Mouse (Mus musculus) midbrain, embryonic 11.5 days (tissue): ENCODE results near the gene Kcna5. TPM values are rescaled to one million over a fixed set of nuclear protein-coding genes. Genes with fewer than 3 reads are reported as not detected.

ENCODE experiments used
- ATAC-seq: fragments of 200-750 bp; cut with Nextera tagmentation; 2 replicates; pipeline ENCODE4 v1.8.0; 2017; ENCODE audit warnings: moderate TSS enrichment, moderate library complexity; ENCODE audit not compliant: low FRiP score
- DNase-seq: peaks from one replicate; pipeline ENCODE4 v3.0.0; 2015; ENCODE audit warnings: low spot score; ENCODE audit errors: missing footprints
- H3K27ac ChIP-seq: fragments of 300-500 bp; sonication (generic); 2 replicates; pipeline ENCODE4 v1.5.1; 2014; ENCODE audit warnings: low read depth, low read length
- H3K27me3 ChIP-seq: fragments of 300-500 bp; sonication (generic); 2 replicates; pipeline ENCODE4 v1.6.1; 2014; ENCODE audit warnings: mild to moderate bottlenecking, low read length, moderate library complexity, mixed read lengths; ENCODE audit not compliant: control insufficient read depth, insufficient read depth
- H3K36me3 ChIP-seq: fragments of 300-500 bp; sonication (generic); 2 replicates; pipeline ENCODE4 v1.6.1; 2014; ENCODE audit warnings: mild to moderate bottlenecking, low read length, moderate library complexity, mixed read lengths; ENCODE audit not compliant: control insufficient read depth, insufficient read depth
- H3K4me1 ChIP-seq: fragments of 300-500 bp; sonication (generic); 2 replicates; pipeline ENCODE4 v1.6.1; 2014; ENCODE audit warnings: low read length; ENCODE audit not compliant: control insufficient read depth, insufficient read depth
- H3K4me2 ChIP-seq: fragments of 300-500 bp; sonication (generic); 2 replicates; pipeline ENCODE4 v1.6.1; 2014; ENCODE audit warnings: mild to moderate bottlenecking, moderate library complexity
- H3K4me3 ChIP-seq: fragments of 300-500 bp; sonication (generic); 2 replicates; pipeline ENCODE4 v1.5.1; 2014; ENCODE audit warnings: low read depth, low read length
- H3K9ac ChIP-seq: fragments of 300-500 bp; sonication (generic); 2 replicates; pipeline ENCODE4 v1.6.1; 2014; ENCODE audit warnings: low read length
- H3K9me3 ChIP-seq: fragments of 300-500 bp; sonication (generic); 2 replicates; pipeline ENCODE4 v1.6.1; 2016; ENCODE audit warnings: low read length; ENCODE audit not compliant: control insufficient read depth
- WGBS: fragments of 180-500 bp; shearing (Covaris S2); extraction: QIAGEN DNeasy Blood & Tissue Kit; methylation state at CpG from one replicate; pipeline ENCODE4 v1.1.7; 2014; 5-methylcytosine and 5-hydroxymethylcytosine counted together
- polyA plus RNA-seq: library from polyadenylated mRNA; unstranded; fragments of >200 nt; fragmentation: Nextera tagmentation; extraction: Ambion mirVana; gene quantifications from 2 replicates; pipeline ENCODE4 v1.2.1, GENCODE M21; 2014

Kcna5 gene
- polyA plus RNA-seq, 1 experiment from 2014 or later, result 3.8 TPM

- ATAC-seq (peak; percentile 12; the same call in 1 of the 2 replicates), DNase-seq (no peak)
- no peak overlapping the region for H3K4me2 ChIP-seq
- no peak overlapping the region for H3K9ac ChIP-seq
- H3K4me1 ChIP-seq, result peaks cover 11% of the 10 kb centered on the region
- H3K27me3 ChIP-seq, result no peaks in the 10 kb centered on the region
- H3K27ac ChIP-seq, result no peak overlapping the region
- H3K9me3 ChIP-seq, result no peaks in the 10 kb centered on the region
- no peaks in the 10 kb centered on the region for H3K36me3 ChIP-seq
- WGBS, result 28% methylated on average over 6 of the region's 6 CpGs
- H3K4me3 ChIP-seq, result no peak overlapping the region
Measured at GRCm38 (mm10) chr6:126497173-126497839, 37.9 kb downstream of the Kcna5 start.

DNA sequence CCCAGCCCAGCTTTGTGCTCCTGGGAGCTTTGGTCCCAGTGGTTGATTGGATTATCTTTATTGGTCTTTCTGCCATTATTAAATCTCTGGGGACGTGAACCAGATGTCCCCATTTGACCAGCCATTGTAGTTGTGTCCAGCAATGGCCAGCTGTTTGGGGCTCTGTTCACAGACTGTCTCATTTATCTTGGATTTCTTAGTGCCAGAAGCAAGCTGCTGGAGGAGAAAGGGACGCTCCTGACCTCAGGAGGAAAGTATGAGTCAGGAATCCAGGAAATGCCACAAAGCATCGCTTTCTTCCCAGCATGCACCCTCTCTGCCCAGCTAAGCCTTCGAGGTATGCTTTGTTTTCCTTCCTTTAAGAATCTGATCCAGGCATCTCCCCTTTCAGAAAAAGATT, 48.1 kb downstream of the Kcna5 start:
- Histone ChIP-seq H3K27me3 (no peaks in the 10 kb centered on the region), H3K4me1 (no peaks in the 10 kb centered on the region), H3K9me3 (no peaks in the 10 kb centered on the region), H3K27ac (no peak overlapping the region), H3K4me2 (no peak overlapping the region), H3K4me3 (no peak overlapping the region), H3K9ac (no peak overlapping the region), H3K36me3 (no peaks in the 10 kb centered on the region)
- ATAC-seq (no peak), DNase-seq (no peak)
- WGBS, result 11% methylated on average over 4 of the region's 4 CpGs

GRCm38 (mm10) chr6:126484887-126485286, 50.3 kb downstream of the Kcna5 start:
- H3K36me3 ChIP-seq, result no peaks in the 10 kb centered on the region
- ATAC-seq (no peak), DNase-seq (no peak)
- H3K4me1 ChIP-seq, result no peaks in the 10 kb centered on the region
- H3K4me2 ChIP-seq, result no peak overlapping the region
- no peak overlapping the region for H3K27ac ChIP-seq
- no peaks in the 10 kb centered on the region for H3K9me3 ChIP-seq
- H3K9ac ChIP-seq, result 0 out of 2 replicates have a peak overlapping the region, but pooled peaks have one; percentile 9
- no peak overlapping the region for H3K4me3 ChIP-seq
- WGBS, result 60% methylated on average over 4 of the region's 4 CpGs
- no peaks in the 10 kb centered on the region for H3K27me3 ChIP-seq

GRCm38 (mm10) chr6:126483264-126483867, 51.8 kb downstream of the Kcna5 start:
- Histone ChIP-seq H3K4me3 (no peak overlapping the region), H3K4me2 (no peak overlapping the region), H3K4me1 (no peaks in the 10 kb centered on the region), H3K9ac (no peak overlapping the region), H3K9me3 (no peaks in the 10 kb centered on the region), H3K27ac (no peak overlapping the region), H3K36me3 (no peaks in the 10 kb centered on the region), H3K27me3 (no peaks in the 10 kb centered on the region)
- ATAC-seq (no peak), DNase-seq (no peak)
- WGBS, result 87% methylated on average over 11 of the region's 11 CpGs

Other genes with a start within 250 kb of the Kcna5 start
- 0.66 and 0.74 TPM in 2 replicates for gene Kcna1, start 111.0 kb upstream of the Kcna5 start, polyA plus RNA-seq
- 4.0 and 4.1 TPM in 2 replicates for gene Kcna6, start 205.3 kb upstream of the Kcna5 start, polyA plus RNA-seq